Mouse (Mus musculus) neural tube, embryonic 12.5 days (tissue): ENCODE data around the gene Smtn. TPM values are rescaled to one million over a fixed set of nuclear protein-coding genes. Genes with fewer than 3 reads are reported as not detected.

ENCODE experiments used
- ATAC-seq: fragments of 200-750 bp; cut with Nextera tagmentation; 2 replicates; pipeline ENCODE4 v1.8.0; 2017; ENCODE audit warnings: low read depth, mild to moderate bottlenecking, moderate TSS enrichment, moderate library complexity; ENCODE audit not compliant: low FRiP score
- H3K27ac ChIP-seq: fragments of 300-500 bp; sonication (generic); 2 replicates; pipeline ENCODE4 v1.5.1; 2016
- H3K27me3 ChIP-seq: fragments of 300-500 bp; sonication (generic); replicated peaks from 2 replicates; pipeline ENCODE4 v1.6.1; 2016; ENCODE audit warnings: mild to moderate bottlenecking
- H3K36me3 ChIP-seq: fragments of 300-500 bp; sonication (generic); 2 replicates; pipeline ENCODE4 v1.6.1; 2016; ENCODE audit warnings: mild to moderate bottlenecking
- H3K4me1 ChIP-seq: fragments of 300-500 bp; sonication (generic); 2 replicates; pipeline ENCODE4 v1.6.1; 2016
- H3K4me2 ChIP-seq: fragments of 300-500 bp; sonication (generic); replicated peaks from 2 replicates; pipeline ENCODE4 v1.6.1; 2016; ENCODE audit warnings: mild to moderate bottlenecking
- H3K4me3 ChIP-seq: fragments of 300-500 bp; sonication (generic); 2 replicates; pipeline ENCODE4 v1.5.1; 2016
- H3K9ac ChIP-seq: fragments of 300-500 bp; sonication (generic); 2 replicates; pipeline ENCODE4 v1.6.1; 2016; ENCODE audit warnings: mild to moderate bottlenecking
- H3K9me3 ChIP-seq: fragments of 300-500 bp; sonication (generic); 2 replicates; pipeline ENCODE4 v1.6.1; 2016; ENCODE audit warnings: mild to moderate bottlenecking
- WGBS: fragments of 180-500 bp; shearing (Covaris S2); methylation state at CpG from one replicate; pipeline ENCODE4 v1.1.7; 2016; 5-methylcytosine and 5-hydroxymethylcytosine counted together
- polyA plus RNA-seq: library from polyadenylated mRNA; unstranded; fragments of >200 nt; fragmentation: Nextera tagmentation; extraction: Ambion mirVana; gene quantifications from 2 replicates; pipeline ENCODE4 v1.2.1, GENCODE M21; 2016

Gene Smtn
- polyA plus RNA-seq, 1 experiment from 2014 or later, result 37.9 TPM

DNA sequence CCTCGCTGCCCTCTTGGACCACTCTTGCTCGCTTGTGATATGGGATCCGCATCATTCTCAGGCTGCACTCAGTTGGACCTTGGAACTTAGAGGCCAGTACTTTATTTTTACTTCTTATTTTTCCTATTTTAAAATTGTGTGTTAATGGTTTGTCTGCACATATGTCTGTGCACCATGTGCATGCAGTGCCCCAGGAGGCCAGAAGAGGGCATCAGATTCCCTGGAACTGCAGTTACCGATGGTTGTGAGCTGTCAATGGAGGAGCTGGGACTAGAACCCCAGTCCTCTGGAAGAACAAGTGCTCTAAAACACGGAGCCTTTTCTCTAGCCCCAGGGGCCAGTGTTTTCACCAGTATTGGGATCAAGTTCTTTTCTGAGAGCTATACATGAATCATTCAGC is 4.0 kb upstream of the Smtn start:
- Histone ChIP-seq H3K27ac (no peak overlapping the region), H3K9ac (no peak overlapping the region), H3K9me3 (peaks cover 4% of the 10 kb centered on the region; the same call in 1 of the 2 replicates), H3K36me3 (no peaks in the 10 kb centered on the region), H3K4me3 (no peak overlapping the region), H3K4me1 (no peaks in the 10 kb centered on the region), H3K4me2 (no peak overlapping the region), H3K27me3 (no peaks in the 10 kb centered on the region)
- ATAC-seq, result no peak
- 93% methylated on average over 5 of the region's 5 CpGs for WGBS

DNA sequence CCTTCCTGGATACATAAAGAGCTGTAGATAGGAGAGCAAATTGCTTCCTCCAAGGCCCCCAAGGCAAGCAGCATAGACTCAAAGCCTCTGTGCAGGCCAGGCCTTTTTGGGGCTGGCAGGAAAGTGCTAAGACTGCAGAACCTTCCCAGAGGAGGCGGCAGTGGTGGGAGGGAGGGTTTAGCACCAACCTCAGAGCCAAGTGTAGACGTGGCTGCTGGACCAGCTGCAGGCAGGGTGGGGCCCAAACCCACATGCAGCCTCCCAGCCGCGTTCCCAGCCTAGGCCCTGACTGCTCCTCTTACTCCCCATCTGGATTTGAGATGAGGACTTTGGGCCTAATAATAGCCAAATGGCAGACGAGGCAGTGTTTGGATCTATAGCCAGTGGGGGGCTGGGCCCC is 2.6 kb upstream of the Smtn start:
- peaks cover 10% of the 10 kb centered on the region for H3K4me1 ChIP-seq
- ATAC-seq, result no peak
- H3K4me2 ChIP-seq, result no peak overlapping the region
- WGBS, result 56% methylated on average over 5 of the region's 5 CpGs
- H3K9ac ChIP-seq, result no peak overlapping the region
- no peaks in the 10 kb centered on the region for H3K36me3 ChIP-seq
- H3K27ac ChIP-seq, result no peak overlapping the region
- H3K4me3 ChIP-seq, result no peak overlapping the region
- peaks cover 4% of the 10 kb centered on the region; the same call in 1 of the 2 replicates for H3K9me3 ChIP-seq
- H3K27me3 ChIP-seq, result 0 out of 2 replicates have a peak, but pooled peaks cover 4% of the 10 kb centered on the region

GRCm38 (mm10) chr11:3541932-3542331 is 1.5 kb upstream of the Smtn start:
- no peak overlapping the region for H3K4me3 ChIP-seq
- peaks cover 4% of the 10 kb centered on the region; the same call in 1 of the 2 replicates for H3K9me3 ChIP-seq
- WGBS, result 74% methylated on average over 3 of the region's 3 CpGs

DNA sequence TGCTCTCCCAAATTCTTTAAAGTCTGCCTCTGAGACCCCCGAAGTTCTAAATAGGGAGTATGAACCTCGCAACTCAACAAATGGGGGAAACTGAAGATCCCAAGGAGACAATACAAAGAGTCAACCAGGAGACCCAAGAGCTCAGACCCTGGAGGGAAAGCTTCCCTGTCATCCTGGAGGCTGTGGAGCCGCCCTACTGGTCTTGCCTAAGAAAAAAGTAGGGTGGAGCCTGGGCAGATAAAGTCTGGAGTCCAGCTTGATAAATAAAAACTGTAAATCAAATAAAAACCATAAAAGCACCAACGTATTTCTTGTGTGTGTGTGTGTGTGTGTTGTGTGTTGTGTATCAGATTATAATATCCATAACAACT is 601 bp downstream of the Smtn start:
- Histone ChIP-seq H3K4me2 (peak overlapping the region; percentile 72), H3K27ac (no peak overlapping the region), H3K4me3 (no peak overlapping the region), H3K9ac (peak overlapping the region; percentile 40; the same call in 1 of the 2 replicates), H3K9me3 (peaks cover 4% of the 10 kb centered on the region; the same call in 1 of the 2 replicates), H3K4me1 (peaks cover 25% of the 10 kb centered on the region), H3K27me3 (0 out of 2 replicates have a peak, but pooled peaks cover 4% of the 10 kb centered on the region), H3K36me3 (no peaks in the 10 kb centered on the region)
- 85% methylated on average over 4 of the region's 4 CpGs for WGBS
- no peak for ATAC-seq

More at GRCm38 (mm10) chr11:3541932-3542331, 1.5 kb upstream of the Smtn start:
- Histone ChIP-seq H3K4me2 (no peak overlapping the region), H3K36me3 (no peaks in the 10 kb centered on the region), H3K27ac (no peak overlapping the region), H3K4me1 (peaks cover 10% of the 10 kb centered on the region), H3K27me3 (0 out of 2 replicates have a peak, but pooled peaks cover 4% of the 10 kb centered on the region), H3K9ac (no peak overlapping the region)
- no peak for ATAC-seq

- H3K9ac ChIP-seq, result peak overlapping the region; percentile 63
These were observed 1.1 kb downstream of the Smtn start for GRCm38 (mm10) chr11:3539111-3539825.

GRCm38 (mm10) chr11:3538341-3538740 is 2.1 kb downstream of the Smtn start:
- Histone ChIP-seq H3K27ac (no peak overlapping the region), H3K9ac (peak overlapping the region; percentile 63; the same call in 1 of the 2 replicates), H3K27me3 (0 out of 2 replicates have a peak, but pooled peaks cover 4% of the 10 kb centered on the region), H3K4me1 (peaks cover 26% of the 10 kb centered on the region), H3K4me2 (peak overlapping the region; percentile 72), H3K9me3 (no peaks in the 10 kb centered on the region), H3K4me3 (peak overlapping the region; percentile 47), H3K36me3 (no peaks in the 10 kb centered on the region)
- ATAC-seq, result no peak
- 71% methylated on average over 4 of the region's 4 CpGs for WGBS

More at GRCm38 (mm10) chr11:3539111-3539825, 1.1 kb downstream of the Smtn start:
- Histone ChIP-seq H3K27me3 (0 out of 2 replicates have a peak, but pooled peaks cover 4% of the 10 kb centered on the region), H3K36me3 (no peaks in the 10 kb centered on the region), H3K27ac (no peak overlapping the region), H3K4me3 (peak overlapping the region; percentile 47), H3K4me1 (peaks cover 26% of the 10 kb centered on the region), H3K4me2 (peak overlapping the region; percentile 72), H3K9me3 (no peaks in the 10 kb centered on the region)
- 4% methylated on average over 33 of the region's 33 CpGs for WGBS
- peak; percentile 93 for ATAC-seq

DNA sequence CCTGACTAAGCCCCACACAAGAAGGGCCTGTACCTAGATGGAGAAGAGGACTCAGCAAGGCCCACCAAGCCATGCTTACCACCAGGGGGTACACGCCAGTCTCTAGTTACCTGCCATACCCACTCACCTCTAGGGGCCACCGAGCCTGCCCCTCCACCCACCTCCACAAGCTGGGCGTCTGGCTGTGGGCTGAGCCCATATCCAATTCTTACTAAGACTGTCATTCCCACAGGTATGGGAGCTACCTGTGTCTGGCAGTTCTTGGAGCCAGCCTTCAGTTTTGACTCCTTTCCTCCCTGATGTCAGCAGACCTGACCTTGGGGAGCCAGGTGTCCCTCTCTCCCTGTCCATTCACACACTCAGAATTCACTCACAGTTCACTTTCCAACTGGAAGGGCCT is 2.7 kb downstream of the Smtn start:
- Histone ChIP-seq H3K9me3 (no peaks in the 10 kb centered on the region), H3K4me2 (peak overlapping the region; percentile 72), H3K36me3 (peaks cover 5% of the 10 kb centered on the region; the same call in 1 of the 2 replicates), H3K4me1 (peaks cover 26% of the 10 kb centered on the region), H3K27me3 (0 out of 2 replicates have a peak, but pooled peaks cover 4% of the 10 kb centered on the region), H3K4me3 (no peak overlapping the region), H3K27ac (no peak overlapping the region), H3K9ac (no peak overlapping the region)
- ATAC-seq, result no peak
- WGBS, result 94% methylated on average over 3 of the region's 3 CpGs

GRCm38 (mm10) chr11:3536745-3537333 is 3.6 kb downstream of the Smtn start:
- 92% methylated on average over 5 of the region's 5 CpGs for WGBS
- Histone ChIP-seq H3K4me2 (no peak overlapping the region; the same call in 1 of the 2 replicates), H3K27ac (no peak overlapping the region), H3K27me3 (0 out of 2 replicates have a peak, but pooled peaks cover 4% of the 10 kb centered on the region), H3K4me1 (peaks cover 26% of the 10 kb centered on the region), H3K9me3 (no peaks in the 10 kb centered on the region), H3K4me3 (no peak overlapping the region), H3K36me3 (peaks cover 14% of the 10 kb centered on the region), H3K9ac (no peak overlapping the region)
- no peak for ATAC-seq

- peak overlapping the region; percentile 57 for H3K4me3 ChIP-seq
- 0 out of 2 replicates have a peak, but pooled peaks cover 4% of the 10 kb centered on the region for H3K27me3 ChIP-seq
- H3K36me3 ChIP-seq, result peaks cover 21% of the 10 kb centered on the region
- 52% methylated on average over 5 of the region's 5 CpGs for WGBS
- H3K27ac ChIP-seq, result peak overlapping the region; percentile 62; the same call in 1 of the 2 replicates
- H3K9me3 ChIP-seq, result no peaks in the 10 kb centered on the region
- ATAC-seq, result no peak
- peaks cover 26% of the 10 kb centered on the region for H3K4me1 ChIP-seq
- H3K9ac ChIP-seq, result peak overlapping the region; percentile 69
- H3K4me2 ChIP-seq, result peak overlapping the region; percentile 93
These were observed 4.3 kb downstream of the Smtn start for GRCm38 (mm10) chr11:3536082-3536481.

- ATAC-seq, result peak; percentile 82
- Histone ChIP-seq H3K27me3 (0 out of 2 replicates have a peak, but pooled peaks cover 4% of the 10 kb centered on the region), H3K4me3 (peak overlapping the region; percentile 57), H3K9ac (peak overlapping the region; percentile 69), H3K9me3 (no peaks in the 10 kb centered on the region), H3K4me1 (peaks cover 26% of the 10 kb centered on the region), H3K36me3 (peaks cover 27% of the 10 kb centered on the region), H3K27ac (peak overlapping the region; percentile 62; the same call in 1 of the 2 replicates), H3K4me2 (peak overlapping the region; percentile 93)
- under 1% methylated on average over 36 of the region's 36 CpGs for WGBS
These were observed 4.9 kb downstream of the Smtn start for GRCm38 (mm10) chr11:3535406-3535986.

DNA sequence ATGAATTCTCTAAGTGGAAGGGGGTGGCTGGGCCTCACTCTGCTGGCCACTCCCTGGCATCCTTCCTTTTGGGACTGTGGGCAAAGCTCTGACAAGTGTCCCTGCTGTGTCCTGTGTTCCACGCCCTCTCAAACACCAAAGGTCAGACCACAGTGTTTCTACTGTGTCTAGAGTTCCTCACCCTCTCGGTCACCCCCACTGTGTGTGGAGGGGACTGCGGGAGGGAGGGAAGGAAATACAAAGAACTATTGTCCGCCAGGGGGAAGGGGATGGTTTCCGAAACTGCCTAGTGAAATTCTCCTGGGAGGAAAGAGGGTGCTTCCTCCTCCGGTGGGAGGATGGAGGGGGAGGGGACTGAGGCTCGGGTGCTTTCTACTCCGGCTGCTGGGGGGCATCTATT is 5.5 kb downstream of the Smtn start:
- H3K36me3 ChIP-seq, result peaks cover 32% of the 10 kb centered on the region
- H3K27ac ChIP-seq, result no peak overlapping the region
- 6% methylated on average over 8 of the region's 8 CpGs for WGBS

More for the DNA sequence above, 5.5 kb downstream of the Smtn start:
- Histone ChIP-seq H3K4me3 (no peak overlapping the region), H3K9ac (peak overlapping the region; percentile 69; the same call in 1 of the 2 replicates), H3K4me2 (peak overlapping the region; percentile 93), H3K27me3 (0 out of 2 replicates have a peak, but pooled peaks cover 4% of the 10 kb centered on the region), H3K9me3 (no peaks in the 10 kb centered on the region), H3K4me1 (peaks cover 26% of the 10 kb centered on the region)
- no peak for ATAC-seq
